Mouse (Mus musculus): ENCODE data around the gene H2-Oa. TPM values are rescaled to one million over a fixed set of nuclear protein-coding genes. Genes with fewer than 3 reads are reported as not detected.
"Not testable (repeated sequence)": the region's sequence is repeated elsewhere in the genome, so short reads cannot be mapped to it uniquely, and the experiment has no call there.

The H2-Oa gene
- total and polyA plus RNA-seq, 3 experiments = 0.62 to 1.9 TPM; not detected in 1

- no peak for DNase-seq
Measured at GRCm38 (mm10) chr17:34143033-34143432, 50.9 kb downstream of the H2-Oa start, which contains the start of gene H2-DMb2. TSS of gene H2-DMb2 (plus strand) at chr17:34143307.

- DNase-seq = no peak
Measured at GRCm38 (mm10) chr17:34143461-34143860, 51.3 kb downstream of the H2-Oa start.

GRCm38 (mm10) chr17:34144221-34144620 lies 52.1 kb downstream of the H2-Oa start:
- DNase-seq = not testable (repeated sequence)

Other genes with a start within 250 kb of the H2-Oa start
Only the 30 nearest of the 32 such genes appear.
- not detected for gene Gm7029, start 218.5 kb upstream of the H2-Oa start, total RNA-seq (2021)
- gene Gm7029, start 218.5 kb upstream of the H2-Oa start, polyA plus RNA-seq (2012; rRNA removed) = not detected in 2 replicates
- 1 to 10 TPM; 1.4 to 1.6 TPM for gene Kifc1, start 201.7 kb upstream of the H2-Oa start, total RNA-seq (2021)
- gene Kifc1, start 201.7 kb upstream of the H2-Oa start, polyA plus RNA-seq (2012; rRNA removed) = 1.8 and 2.5 TPM in 2 replicates
- gene Platr17, start 187.2 kb upstream of the H2-Oa start, total RNA-seq (2021) = not detected
- gene Platr17, start 187.2 kb upstream of the H2-Oa start, polyA plus RNA-seq (2012; rRNA removed) = not detected in 2 replicates
- gene Daxx, start 182.9 kb upstream of the H2-Oa start, total RNA-seq (2021) = 10 to 100 TPM; 29.0 to 30.3 TPM
- 54.7 and 65.7 TPM in 2 replicates for gene Daxx, start 182.9 kb upstream of the H2-Oa start, polyA plus RNA-seq (2012; rRNA removed)
- gene Tapbp, start 176.4 kb upstream of the H2-Oa start, total RNA-seq (2021) = 100 to 1,000 TPM; 151 to 171 TPM
- 244 and 245 TPM in 2 replicates for gene Tapbp, start 176.4 kb upstream of the H2-Oa start, polyA plus RNA-seq (2012; rRNA removed)
- 10 to 100 TPM; 26.1 to 38.3 TPM for gene Zbtb22, start 176.4 kb upstream of the H2-Oa start, total RNA-seq (2021)
- gene Zbtb22, start 176.4 kb upstream of the H2-Oa start, polyA plus RNA-seq (2012; rRNA removed) = 52.1 and 57.1 TPM in 2 replicates
- 10 to 100 TPM; 44.2 to 44.4 TPM for gene Rgl2, start 162.8 kb upstream of the H2-Oa start, total RNA-seq (2021)
- gene Rgl2, start 162.8 kb upstream of the H2-Oa start, polyA plus RNA-seq (2012; rRNA removed) = 237 and 298 TPM in 2 replicates
- 100 to 1,000 TPM in 1 of 2 experiments, 10 to 100 TPM in 1; 69.7 to 100 TPM for gene Pfdn6, start 152.0 kb upstream of the H2-Oa start, total RNA-seq (2021)
- 5.0 and 6.8 TPM in 2 replicates for gene Pfdn6, start 152.0 kb upstream of the H2-Oa start, polyA plus RNA-seq (2012; rRNA removed)
- gene Wdr46, start 151.7 kb upstream of the H2-Oa start, total RNA-seq (2021) = 10 to 100 TPM; 35.4 to 38.4 TPM
- gene Wdr46, start 151.7 kb upstream of the H2-Oa start, polyA plus RNA-seq (2012; rRNA removed) = 18.9 and 25.6 TPM in 2 replicates
- 1 to 10 TPM; 4.0 to 6.5 TPM for gene B3galt4, start 140.9 kb upstream of the H2-Oa start, total RNA-seq (2021)
- gene B3galt4, start 140.9 kb upstream of the H2-Oa start, polyA plus RNA-seq (2012; rRNA removed) = 21.2 and 21.3 TPM in 2 replicates
- 10 to 100 TPM; 52.8 to 55.1 TPM for gene Vps52, start 136.5 kb upstream of the H2-Oa start, total RNA-seq (2021)
- gene Vps52, start 136.5 kb upstream of the H2-Oa start, polyA plus RNA-seq (2012; rRNA removed) = 88.4 and 107 TPM in 2 replicates
- gene Rps18, start 136.3 kb upstream of the H2-Oa start, total RNA-seq (2021) = 100 to 1,000 TPM; 541 to 790 TPM
- 153 and 176 TPM in 2 replicates for gene Rps18, start 136.3 kb upstream of the H2-Oa start, polyA plus RNA-seq (2012; rRNA removed)
- 100 to 1,000 TPM; 577 to 669 TPM for gene H2-K1, start 92.0 kb upstream of the H2-Oa start, total RNA-seq (2021)
- gene H2-K1, start 92.0 kb upstream of the H2-Oa start, polyA plus RNA-seq (2012; rRNA removed) = 2,584 and 2,844 TPM in 2 replicates
- gene Ring1, start 67.7 kb upstream of the H2-Oa start, total RNA-seq (2021) = 10 to 100 TPM; 41.4 to 57.0 TPM
- 70.0 and 92.4 TPM in 2 replicates for gene Ring1, start 67.7 kb upstream of the H2-Oa start, polyA plus RNA-seq (2012; rRNA removed)
- gene H2-Ke6, start 64.3 kb upstream of the H2-Oa start, total RNA-seq (2021) = 100 to 1,000 TPM; 252 to 263 TPM
- 362 and 465 TPM in 2 replicates for gene H2-Ke6, start 64.3 kb upstream of the H2-Oa start, polyA plus RNA-seq (2012; rRNA removed)
- gene Slc39a7, start 60.7 kb upstream of the H2-Oa start, total RNA-seq (2021) = 100 to 1,000 TPM; 156 to 217 TPM
- 291 and 321 TPM in 2 replicates for gene Slc39a7, start 60.7 kb upstream of the H2-Oa start, polyA plus RNA-seq (2012; rRNA removed)
- gene Rxrb, start 60.5 kb upstream of the H2-Oa start, total RNA-seq (2021) = 10 to 100 TPM; 47.5 to 54.9 TPM
- 150 and 161 TPM in 2 replicates for gene Rxrb, start 60.5 kb upstream of the H2-Oa start, polyA plus RNA-seq (2012; rRNA removed)
- 1 to 10 TPM; 1.0 to 1.1 TPM for gene Col11a2, start 52.9 kb upstream of the H2-Oa start, total RNA-seq (2021)
- 0.35 and 1.7 TPM in 2 replicates for gene Col11a2, start 52.9 kb upstream of the H2-Oa start, polyA plus RNA-seq (2012; rRNA removed)
- 10 to 100 TPM; 14.4 to 18.9 TPM for gene H2-DMa, start 27.2 kb downstream of the H2-Oa start, total RNA-seq (2021)
- 24.2 and 27.4 TPM in 2 replicates for gene H2-DMa, start 27.2 kb downstream of the H2-Oa start, polyA plus RNA-seq (2012; rRNA removed)
- 100 to 1,000 TPM; 173 to 286 TPM for gene Brd2, start 30.3 kb downstream of the H2-Oa start, total RNA-seq (2021)
- gene Brd2, start 30.3 kb downstream of the H2-Oa start, polyA plus RNA-seq (2012; rRNA removed) = 103 and 104 TPM in 2 replicates
- gene H2-DMb2, start 51.0 kb downstream of the H2-Oa start, total RNA-seq (2021) = 1 to 10 TPM; 2.0 to 3.4 TPM
- gene H2-DMb2, start 51.0 kb downstream of the H2-Oa start, polyA plus RNA-seq (2012; rRNA removed) = 1.3 and 2.3 TPM in 2 replicates
- gene H2-DMb1, start 60.7 kb downstream of the H2-Oa start, total RNA-seq (2021) = 10 to 100 TPM in 1 of 2 experiments, 1 to 10 TPM in 1; 6.4 to 12.3 TPM
- gene H2-DMb1, start 60.7 kb downstream of the H2-Oa start, polyA plus RNA-seq (2012; rRNA removed) = 32.6 and 33.3 TPM in 2 replicates
- gene Tap1, start 95.2 kb downstream of the H2-Oa start, total RNA-seq (2021) = 10 to 100 TPM; 15.4 to 19.1 TPM
- gene Tap1, start 95.2 kb downstream of the H2-Oa start, polyA plus RNA-seq (2012; rRNA removed) = 44.5 and 44.9 TPM in 2 replicates
- gene Psmb9, start 95.4 kb downstream of the H2-Oa start, total RNA-seq (2021) = 10 to 100 TPM; 12.1 to 20.6 TPM
- gene Psmb9, start 95.4 kb downstream of the H2-Oa start, polyA plus RNA-seq (2012; rRNA removed) = 45.1 and 54.8 TPM in 2 replicates
- gene Psmb8, start 105.4 kb downstream of the H2-Oa start, total RNA-seq (2021) = 10 to 100 TPM; 21.8 to 41.4 TPM
- gene Psmb8, start 105.4 kb downstream of the H2-Oa start, polyA plus RNA-seq (2012; rRNA removed) = 49.6 and 68.0 TPM in 2 replicates
- 10 to 100 TPM; 43.6 to 55.6 TPM for gene Tap2, start 111.2 kb downstream of the H2-Oa start, total RNA-seq (2021)
- 61.0 and 64.1 TPM in 2 replicates for gene Tap2, start 111.2 kb downstream of the H2-Oa start, polyA plus RNA-seq (2012; rRNA removed)
- gene H2-Ob, start 146.6 kb downstream of the H2-Oa start, total RNA-seq (2021) = 1 to 10 TPM in 1 of 2 experiments, under 1 TPM in 1; 0.49 to 1.3 TPM
- gene H2-Ob, start 146.6 kb downstream of the H2-Oa start, polyA plus RNA-seq (2012; rRNA removed) = 0.91 TPM in 2 replicates
- gene H2-Ab1, start 165.3 kb downstream of the H2-Oa start, total RNA-seq (2021) = 10 to 100 TPM; 78.4 to 97.1 TPM
- 364 and 513 TPM in 2 replicates for gene H2-Ab1, start 165.3 kb downstream of the H2-Oa start, polyA plus RNA-seq (2012; rRNA removed)
- gene H2-Aa, start 195.5 kb downstream of the H2-Oa start, total RNA-seq (2021) = 100 to 1,000 TPM in 1 of 2 experiments, 10 to 100 TPM in 1; 85.9 to 137 TPM
- gene H2-Aa, start 195.5 kb downstream of the H2-Oa start, polyA plus RNA-seq (2012; rRNA removed) = 134 and 150 TPM in 2 replicates
- 100 to 1,000 TPM in 1 of 2 experiments, 10 to 100 TPM in 1; 67.3 to 144 TPM for gene H2-Eb1, start 213.5 kb downstream of the H2-Oa start, total RNA-seq (2021)
- 59.2 and 66.0 TPM in 2 replicates for gene H2-Eb1, start 213.5 kb downstream of the H2-Oa start, polyA plus RNA-seq (2012; rRNA removed)

Measured in adrenal gland, adult 2 months (tissue).